Mouse (Mus musculus) kidney, adult 9 months (tissue): ENCODE measurements around the gene Tmem87a.

Source experiments
- DNase-seq: peaks from one replicate; pipeline ENCODE4 v3.0.0; 2022

The Tmem87a gene

DNA sequence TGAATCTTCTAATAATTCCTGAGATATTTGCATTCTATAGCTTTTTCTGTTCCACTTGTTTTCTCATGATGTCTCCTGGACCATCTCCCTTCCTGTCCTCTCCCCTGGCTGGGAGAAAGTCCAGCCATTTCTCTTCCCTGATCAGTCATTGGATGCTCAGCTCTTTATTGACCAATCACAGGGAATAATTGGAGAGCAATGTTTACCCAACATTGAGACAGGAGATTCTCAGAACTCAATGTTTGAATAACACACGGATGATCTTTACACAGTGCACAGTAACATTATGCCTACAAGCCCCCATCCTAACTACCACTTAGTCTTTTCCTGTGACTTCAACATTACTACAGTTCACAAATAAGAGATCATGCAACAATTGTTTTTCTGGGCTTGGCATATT is 43.5 kb downstream of the Tmem87a start:
- no peak for DNase-seq

DNA sequence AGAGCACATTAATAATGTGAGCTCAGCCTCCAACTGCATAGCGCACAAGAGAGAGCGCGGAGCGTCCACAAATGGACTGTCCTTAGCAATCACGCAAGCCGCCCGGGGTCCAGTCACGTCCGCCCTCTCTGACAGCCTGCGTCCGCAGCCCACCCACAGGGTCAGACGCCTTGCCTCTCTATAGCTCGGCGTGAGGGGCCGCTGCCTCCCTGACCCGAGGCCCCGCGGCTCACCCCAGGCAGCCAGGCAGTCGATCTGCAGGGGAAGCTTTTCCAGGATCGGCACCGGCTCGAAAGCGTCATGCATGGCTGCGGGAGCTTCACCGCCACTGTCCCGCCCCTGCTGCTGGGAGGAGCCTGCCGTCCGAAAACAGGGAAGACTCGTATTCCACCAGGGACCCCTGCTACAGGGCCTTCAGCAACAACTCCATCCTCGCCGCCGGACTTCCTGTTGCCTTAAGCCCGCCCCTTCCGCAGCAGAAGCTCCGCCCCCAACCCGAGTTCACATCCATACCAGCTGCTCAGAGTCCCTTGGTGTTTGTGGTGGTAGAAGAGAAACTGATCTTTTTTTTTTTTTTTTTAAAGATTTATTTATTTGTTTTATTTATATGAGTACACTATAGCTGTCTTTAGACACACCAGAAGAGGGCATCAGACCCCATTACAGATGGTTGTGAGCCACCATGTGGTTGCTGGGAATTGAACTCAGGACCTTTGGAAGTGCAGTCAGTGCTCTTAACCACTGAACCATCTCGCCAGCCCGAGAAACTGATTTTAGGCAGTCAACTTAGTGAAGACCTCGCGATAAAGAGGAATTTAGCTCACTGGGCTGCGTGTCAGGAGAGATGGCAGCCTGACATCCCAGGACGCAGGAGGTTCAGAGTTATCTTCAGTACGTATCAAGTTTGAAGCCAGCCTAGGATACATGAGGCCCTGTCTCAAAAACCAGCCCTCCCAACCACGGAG is 50.9 kb downstream of the Tmem87a start, which contains the start of gene Vps39:
TSS of gene Vps39 (minus strand) at position 456 of the 965 bp plus-strand sequence.
- peak; percentile 92 for DNase-seq

DNA sequence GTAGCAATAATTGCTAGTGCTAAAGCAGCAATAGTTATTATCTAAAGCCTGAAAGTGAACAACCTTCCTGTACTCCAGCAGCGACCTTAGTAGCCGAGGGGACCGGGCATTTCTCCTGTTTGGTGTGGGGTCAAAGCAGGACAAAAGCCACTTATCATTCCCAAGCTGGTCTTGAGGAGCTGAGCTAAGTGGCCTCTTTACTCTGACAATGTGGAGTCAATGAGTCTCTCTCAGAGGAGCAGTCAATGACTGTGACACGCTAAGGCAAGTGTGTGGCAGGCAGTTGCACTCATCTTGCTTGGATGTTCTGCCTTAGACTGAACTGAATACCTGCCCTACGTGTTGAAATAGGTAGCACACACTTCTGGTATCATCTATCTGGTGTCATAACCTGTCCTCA is 52.6 kb downstream of the Tmem87a start:
- no peak for DNase-seq

DNA sequence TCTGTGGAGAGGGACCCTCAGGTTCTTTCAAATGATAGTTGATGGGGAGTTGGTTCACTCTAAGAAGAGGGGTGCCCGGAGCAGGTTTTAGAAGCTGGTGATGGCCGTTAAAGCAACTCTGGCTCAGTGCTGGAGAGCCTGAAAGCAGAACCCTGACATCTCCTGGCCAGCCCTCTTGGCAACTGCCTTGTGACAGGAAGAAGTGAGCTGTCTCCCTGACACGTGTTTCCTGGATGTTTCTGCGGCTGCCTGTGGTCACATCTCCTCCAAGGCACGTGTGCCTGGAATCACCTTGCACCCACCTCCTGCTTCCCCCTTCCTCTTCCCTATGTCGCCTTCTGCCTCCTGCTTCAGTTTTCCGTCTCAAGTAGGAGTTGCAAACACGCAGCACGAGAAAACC is 55.8 kb downstream of the Tmem87a start:
- peak; percentile 42 for DNase-seq

DNA sequence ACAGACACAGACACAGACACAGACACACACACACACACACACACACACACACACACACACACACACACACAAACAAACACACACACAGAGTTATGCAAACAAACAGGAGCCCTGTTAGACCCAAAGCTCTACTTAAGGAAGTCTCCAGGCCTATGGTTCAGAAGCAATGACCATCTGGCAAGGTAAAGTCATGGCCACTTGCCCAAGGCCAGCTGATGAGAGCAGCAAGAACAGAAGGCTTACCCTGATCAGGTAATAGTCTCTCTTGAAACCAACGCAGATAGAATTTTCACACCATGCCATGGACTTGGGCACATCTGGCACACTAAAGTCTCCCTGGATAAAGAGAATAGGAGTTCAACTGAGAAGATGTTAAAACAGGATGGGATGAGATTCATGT is 62.2 kb downstream of the Tmem87a start:
- DNase-seq = no peak

DNA sequence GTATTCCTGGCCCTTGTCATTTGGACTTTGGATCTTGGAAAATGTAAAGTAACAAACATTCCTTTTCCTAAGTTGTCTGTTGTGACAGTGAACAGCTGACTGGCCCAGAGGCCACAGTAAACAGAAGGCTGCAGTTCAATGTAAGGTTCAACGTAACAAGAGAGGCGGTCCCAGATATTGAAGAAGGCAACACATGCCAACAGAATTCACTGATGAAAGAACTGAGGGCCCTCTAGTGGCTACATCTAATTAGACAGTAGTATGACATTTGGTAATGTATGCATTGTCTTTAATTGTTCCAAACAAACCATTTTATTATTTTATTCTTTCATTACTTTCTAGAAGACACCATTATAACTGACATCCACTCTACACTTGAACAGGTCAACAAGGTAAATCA is 66.0 kb downstream of the Tmem87a start:
- DNase-seq = no peak

DNA sequence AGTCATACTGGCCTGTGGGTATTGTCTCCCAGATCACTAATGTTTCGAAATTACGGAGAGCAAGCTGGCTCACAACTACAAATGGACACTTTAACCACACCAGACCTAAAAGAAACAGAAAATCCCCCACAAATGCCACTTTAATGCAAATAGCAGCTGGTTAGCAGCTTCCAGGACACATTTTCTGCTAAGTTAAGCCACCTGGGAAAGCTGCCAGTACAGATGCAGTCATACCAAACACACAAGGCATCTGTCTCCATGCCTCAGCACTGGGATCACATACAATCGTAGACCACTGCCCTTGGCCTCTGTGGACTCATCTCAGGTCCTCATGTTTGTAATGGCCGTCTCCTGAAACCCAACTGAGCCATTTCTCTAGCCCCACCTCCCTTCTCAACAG is 72.3 kb downstream of the Tmem87a start:
- no peak for DNase-seq

DNA sequence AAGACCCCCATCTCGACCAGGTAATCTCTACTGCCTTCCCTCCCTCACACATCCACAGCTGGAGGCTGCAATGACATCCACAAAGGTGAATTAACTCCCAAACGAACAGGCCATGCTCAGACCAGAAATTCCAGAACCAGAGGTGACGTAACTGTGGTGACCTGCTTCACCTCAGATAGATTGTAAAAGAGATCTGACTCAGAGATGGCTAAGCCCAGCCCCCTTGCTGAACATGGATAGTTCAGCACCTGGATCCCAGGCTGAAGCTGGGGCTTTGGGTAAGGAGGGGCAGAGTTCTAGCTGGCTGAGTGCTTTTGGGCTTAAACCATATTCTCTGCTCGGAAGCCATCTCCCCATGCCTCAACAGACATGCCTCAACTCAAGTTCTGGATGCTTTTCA is 88.8 kb downstream of the Tmem87a start:
- DNase-seq = no peak

DNA sequence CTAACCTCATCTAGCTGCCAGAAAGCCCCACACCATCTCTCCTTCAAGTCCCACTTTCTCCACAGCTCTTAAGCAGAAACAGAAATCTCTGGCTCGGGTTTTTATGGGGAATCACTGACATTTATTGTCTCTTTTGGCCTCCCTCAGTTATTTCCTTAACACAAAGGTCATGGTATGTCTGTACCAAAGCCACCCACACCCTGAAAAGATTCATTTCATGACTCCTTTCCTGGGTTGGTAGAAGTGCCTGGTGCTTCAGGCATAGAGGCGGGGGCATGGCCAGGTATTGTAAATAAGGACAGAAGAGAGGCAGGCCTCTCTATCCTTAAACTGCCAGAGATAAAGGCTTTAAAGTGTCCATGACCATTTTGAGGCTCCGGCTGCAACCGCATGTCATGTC is 89.4 kb downstream of the Tmem87a start:
- no peak for DNase-seq

DNA sequence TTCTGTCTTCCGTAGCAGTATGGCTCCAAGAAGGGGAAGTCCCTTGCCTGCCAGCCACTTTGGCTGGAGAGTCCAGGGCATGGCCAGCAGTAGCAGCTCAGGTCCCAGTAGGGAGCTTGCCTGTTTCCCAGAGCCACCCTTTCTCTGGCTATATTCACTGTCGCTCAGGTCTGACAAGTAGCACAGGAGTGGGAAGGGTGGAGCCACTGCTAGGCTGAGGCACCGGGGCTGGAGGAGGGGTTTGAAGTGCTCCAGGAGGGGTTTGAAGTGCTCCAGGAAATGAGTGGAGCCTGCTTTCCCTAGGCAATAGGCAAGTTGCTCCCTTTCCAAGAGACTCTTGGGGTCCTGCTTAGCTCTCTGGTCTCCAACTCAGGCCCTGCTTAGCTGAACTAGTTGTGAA is 89.9 kb downstream of the Tmem87a start, which contains the start of gene Pla2g4f:
TSS of gene Pla2g4f (minus strand) at position 190 of the 400 bp plus-strand sequence.
- DNase-seq = no peak

DNA sequence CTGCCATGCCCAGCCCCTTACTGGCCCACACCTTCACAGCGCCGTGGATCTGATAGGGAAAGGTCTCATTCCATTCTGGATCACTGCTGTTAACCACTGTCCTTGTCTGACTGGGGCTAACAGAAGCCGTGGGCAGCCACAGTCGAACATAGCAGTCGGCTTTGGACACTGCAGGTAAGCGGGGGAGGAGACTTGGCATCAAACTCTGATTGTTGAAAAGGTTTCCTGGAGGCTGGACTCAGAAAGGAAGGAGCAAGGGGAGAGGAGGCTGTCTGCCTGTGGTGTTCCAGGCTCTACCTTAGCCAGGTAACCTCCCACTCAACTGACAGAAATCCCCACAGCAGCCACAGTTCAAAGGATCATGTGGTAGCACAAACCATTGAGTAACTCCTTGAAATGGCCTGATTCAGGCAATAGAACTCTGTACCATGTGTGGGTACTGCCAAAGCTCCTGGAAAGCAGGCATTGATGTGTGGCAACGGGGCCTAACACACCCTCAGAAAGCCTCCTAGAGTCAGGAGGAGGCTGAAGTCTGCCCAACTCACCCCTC is 91.6 kb downstream of the Tmem87a start:
- DNase-seq = no peak
